Mouse (Mus musculus) ES-Bruce4 (cell line): ENCODE measurements around the gene D930007J09Rik. TPM values are rescaled to one million over a fixed set of nuclear protein-coding genes. Genes with fewer than 3 reads are reported as not detected.

Source experiments
- H3K27ac ChIP-seq: 2 replicates; pipeline ENCODE4 v1.5.1; 2012; ENCODE audit warnings: low read length, inconsistent platforms; ENCODE audit not compliant: insufficient read depth
- H3K27me3 ChIP-seq: 2 replicates; pipeline ENCODE4 v1.6.1; 2012; ENCODE audit warnings: mild to moderate bottlenecking, low read length, inconsistent platforms; ENCODE audit not compliant: control insufficient read depth, poor library complexity, insufficient read depth, severe bottlenecking
- H3K36me3 ChIP-seq: 2 replicates; pipeline ENCODE4 v1.6.1; 2012; ENCODE audit warnings: inconsistent platforms, mild to moderate bottlenecking, low read length, moderate library complexity; ENCODE audit not compliant: control insufficient read depth, poor library complexity, insufficient read depth, severe bottlenecking
- H3K4me1 ChIP-seq: one replicate; pipeline ENCODE4 v1.8.1; 2011; ENCODE audit warnings: low read length; ENCODE audit not compliant: control insufficient read depth, insufficient read depth
- H3K4me3 ChIP-seq: 2 replicates; pipeline ENCODE4 v1.5.1; 2011; ENCODE audit warnings: low read depth, mild to moderate bottlenecking, low read length
- H3K9ac ChIP-seq: 2 replicates; pipeline ENCODE4 v1.6.1; 2012; ENCODE audit warnings: low read depth, mild to moderate bottlenecking, inconsistent platforms; ENCODE audit not compliant: poor library complexity, severe bottlenecking
- H3K9me3 ChIP-seq: replicated peaks from 2 replicates; pipeline ENCODE4 v1.6.1; 2012; ENCODE audit warnings: mild to moderate bottlenecking, low read length, inconsistent platforms; ENCODE audit not compliant: control insufficient read depth, poor library complexity, insufficient read depth, severe bottlenecking
- CTCF ChIP-seq: IDR thresholded peaks from one replicate; pipeline ENCODE4 v1.8.1; 2011; ENCODE audit warnings: low read depth, low read length
- EP300 ChIP-seq: IDR thresholded peaks from 2 replicates; pipeline ENCODE4 v1.6.1; 2011; ENCODE audit warnings: low read depth, low read length; ENCODE audit not compliant: insufficient read depth
- POLR2A ChIP-seq: IDR thresholded peaks from one replicate; pipeline ENCODE4 v1.8.1; 2011; ENCODE audit warnings: low read length; ENCODE audit not compliant: insufficient read depth
- polyA plus RNA-seq: library from polyadenylated mRNA; stranded (reverse); fragments of >200 nt; gene quantifications from 2 replicates; pipeline ENCODE4 v1.2.4, GENCODE M21; 2011; ENCODE audit warnings: low read depth; ENCODE audit not compliant: missing spikeins, insufficient read depth, insufficient read length

D930007J09Rik gene
- polyA plus RNA-seq, 1 experiment = not detected

DNA sequence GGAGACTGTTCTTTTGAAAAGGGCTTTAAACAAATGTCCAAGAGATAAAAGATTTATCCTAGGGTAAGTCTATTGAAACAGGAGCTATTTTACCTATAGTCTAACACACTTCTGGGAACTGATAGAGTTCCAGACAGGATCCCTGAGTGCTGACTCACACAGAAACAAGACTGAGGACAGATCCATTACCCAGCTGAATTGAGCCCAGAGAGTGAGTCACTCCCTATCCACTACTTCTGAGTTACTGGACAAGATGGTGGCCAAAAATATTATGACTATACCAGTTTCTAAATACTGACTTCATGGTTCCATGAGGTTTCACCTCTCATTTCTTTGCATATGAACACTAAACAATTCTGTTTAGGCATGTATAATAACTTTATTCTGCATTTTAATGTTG is 43.6 kb upstream of the D930007J09Rik start:
- Histone ChIP-seq H3K4me1 (no peaks in the 10 kb centered on the region), H3K36me3 (no peaks in the 10 kb centered on the region), H3K9ac (no peak overlapping the region), H3K4me3 (no peak overlapping the region), H3K9me3 (peaks cover 6% of the 10 kb centered on the region; the same call in 1 of the 2 replicates), H3K27me3 (no peaks in the 10 kb centered on the region), H3K27ac (no peak overlapping the region)
- TF ChIP-seq POLR2A (no peak), CTCF (no peak), EP300 (no peak)

DNA sequence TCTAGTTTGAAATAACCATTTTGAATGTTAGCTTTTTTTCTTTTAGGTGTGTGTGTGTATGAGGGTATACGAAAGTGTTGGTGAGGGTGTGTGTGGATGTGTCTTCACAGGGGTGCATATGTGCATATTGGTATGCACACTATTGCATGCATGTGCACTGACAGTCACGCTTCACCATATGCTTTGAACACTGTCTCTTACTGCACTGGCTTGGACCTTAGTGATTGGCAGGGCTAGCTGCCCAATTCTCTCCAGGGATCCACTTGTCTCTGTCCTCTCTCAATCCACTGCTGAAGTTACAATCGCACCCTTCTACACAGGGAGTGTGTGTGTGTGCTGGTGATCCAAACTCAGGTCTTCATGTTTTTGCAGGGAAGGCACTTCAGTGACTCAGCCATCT is 38.7 kb upstream of the D930007J09Rik start:
- no peak overlapping the region for H3K27ac ChIP-seq
- no peaks in the 10 kb centered on the region for H3K4me1 ChIP-seq
- no peaks in the 10 kb centered on the region for H3K36me3 ChIP-seq
- no peaks in the 10 kb centered on the region for H3K27me3 ChIP-seq
- H3K4me3 ChIP-seq = no peak overlapping the region
- no peak for TF ChIP-seq CTCF
- TF ChIP-seq POLR2A = no peak
- TF ChIP-seq EP300 = no peak
- peaks cover 6% of the 10 kb centered on the region; the same call in 1 of the 2 replicates for H3K9me3 ChIP-seq
- H3K9ac ChIP-seq = no peak overlapping the region

DNA sequence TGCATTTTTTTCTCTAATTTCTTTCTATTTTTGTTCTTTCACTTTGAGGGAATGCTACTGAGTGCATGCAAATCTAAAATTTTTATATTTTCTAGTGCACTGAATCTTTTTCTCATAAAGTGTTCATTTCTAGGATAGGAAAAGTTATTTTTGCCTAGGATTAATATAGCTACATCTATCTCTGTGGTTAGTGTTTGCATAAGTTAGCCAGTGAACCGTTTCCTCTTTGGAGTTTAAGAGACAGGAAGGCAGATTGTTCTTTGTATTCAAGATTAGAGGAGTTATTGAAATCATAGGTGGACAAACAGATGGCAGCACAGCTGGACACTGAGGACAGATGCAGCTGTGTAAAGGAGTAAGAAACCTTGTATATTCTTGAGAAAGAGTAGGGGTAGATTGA is 36.7 kb upstream of the D930007J09Rik start:
- H3K4me1 ChIP-seq = no peaks in the 10 kb centered on the region
- H3K27ac ChIP-seq = no peak overlapping the region
- no peak overlapping the region for H3K9ac ChIP-seq
- no peaks in the 10 kb centered on the region for H3K27me3 ChIP-seq
- no peak overlapping the region for H3K4me3 ChIP-seq
- H3K9me3 ChIP-seq = peaks cover 6% of the 10 kb centered on the region; the same call in 1 of the 2 replicates
- TF ChIP-seq EP300 (no peak), POLR2A (no peak), CTCF (no peak)
- H3K36me3 ChIP-seq = no peaks in the 10 kb centered on the region

DNA sequence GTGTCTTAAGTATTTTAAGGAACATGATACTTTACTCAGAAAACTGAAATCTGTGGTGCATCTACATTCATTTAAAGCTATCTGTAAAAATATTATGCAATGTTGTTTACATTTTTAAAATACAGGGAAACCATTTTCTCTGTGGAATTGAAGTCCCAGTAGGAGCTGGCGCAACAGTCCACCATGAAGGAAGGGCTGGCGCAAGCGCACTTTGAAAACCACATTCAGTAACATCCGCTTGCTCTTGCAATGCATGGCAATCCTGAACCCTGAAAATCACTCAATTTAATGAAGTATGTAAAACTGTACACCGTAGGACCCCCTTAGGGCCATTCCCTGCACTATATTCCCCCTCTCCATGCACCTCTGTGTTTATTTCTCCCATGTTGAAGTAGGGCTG is 31.9 kb upstream of the D930007J09Rik start:
- Histone ChIP-seq H3K9me3 (no peaks in the 10 kb centered on the region), H3K4me1 (no peaks in the 10 kb centered on the region), H3K27me3 (no peaks in the 10 kb centered on the region), H3K4me3 (no peak overlapping the region), H3K27ac (no peak overlapping the region), H3K36me3 (no peaks in the 10 kb centered on the region), H3K9ac (no peak overlapping the region)
- TF ChIP-seq CTCF = no peak
- TF ChIP-seq POLR2A = no peak
- no peak for TF ChIP-seq EP300

- no peaks in the 10 kb centered on the region for H3K36me3 ChIP-seq
Measured at GRCm38 (mm10) chr13:32833237-32833636, 30.6 kb upstream of the D930007J09Rik start.

GRCm38 (mm10) chr13:32832776-32833175 is 30.1 kb upstream of the D930007J09Rik start:
- TF ChIP-seq CTCF (no peak), EP300 (no peak), POLR2A (no peak)
- Histone ChIP-seq H3K27me3 (no peaks in the 10 kb centered on the region), H3K4me3 (no peak overlapping the region), H3K4me1 (no peaks in the 10 kb centered on the region), H3K27ac (no peak overlapping the region), H3K36me3 (no peaks in the 10 kb centered on the region), H3K9me3 (no peaks in the 10 kb centered on the region), H3K9ac (no peak overlapping the region)

More at GRCm38 (mm10) chr13:32833237-32833636, 30.6 kb upstream of the D930007J09Rik start:
- Histone ChIP-seq H3K4me1 (no peaks in the 10 kb centered on the region), H3K9me3 (no peaks in the 10 kb centered on the region), H3K4me3 (no peak overlapping the region), H3K27me3 (no peaks in the 10 kb centered on the region), H3K27ac (no peak overlapping the region), H3K9ac (no peak overlapping the region)
- no peak for TF ChIP-seq POLR2A
- TF ChIP-seq CTCF = no peak
- TF ChIP-seq EP300 = no peak
